Mouse (Mus musculus): Measurements from ENCODE around the gene Zfp91. TPM values are rescaled to one million over a fixed set of nuclear protein-coding genes. Genes with fewer than 3 reads are reported as not detected.

The Zfp91 gene
- polyA plus RNA-seq, 1 experiment from 2014 or later: 22.1 TPM

GRCm38 (mm10) chr19:12786803-12787395 lies 9.0 kb downstream of the Zfp91 start:
- Histone ChIP-seq H3K4me2 (replicated peaks) (no peak overlapping the region), H3K36me3 (no peaks in the 10 kb centered on the region), H3K27me3 (no peaks in the 10 kb centered on the region), H3K4me3 (no peak overlapping the region), H3K4me1 (peaks cover 7% of the 10 kb centered on the region), H3K9me3 (no peaks in the 10 kb centered on the region), H3K9ac (replicated peaks) (no peak overlapping the region), H3K27ac (replicated peaks) (no peak overlapping the region)
- no peak for ATAC-seq (ENCODE audit: low FRiP score, low read depth)
- 96% methylated on average over 2 of the region's 2 CpGs for WGBS

GRCm38 (mm10) chr19:12780437-12780836 lies 15.5 kb downstream of the Zfp91 start:
- H3K4me1 ChIP-seq: no peaks in the 10 kb centered on the region
- ATAC-seq (ENCODE audit: low FRiP score, low read depth): no peak
- H3K9me3 ChIP-seq: no peaks in the 10 kb centered on the region
- no peak overlapping the region for H3K4me2 ChIP-seq (replicated peaks)
- no peak overlapping the region for H3K9ac ChIP-seq (replicated peaks)
- no peak overlapping the region for H3K4me3 ChIP-seq
- H3K36me3 ChIP-seq: peaks cover 20% of the 10 kb centered on the region
- no peaks in the 10 kb centered on the region for H3K27me3 ChIP-seq
- no peak overlapping the region for H3K27ac ChIP-seq (replicated peaks)

GRCm38 (mm10) chr19:12770888-12771287 lies 25.0 kb downstream of the Zfp91 start:
- Histone ChIP-seq H3K9ac (replicated peaks) (no peak overlapping the region), H3K27me3 (no peaks in the 10 kb centered on the region), H3K36me3 (peaks cover 43% of the 10 kb centered on the region), H3K4me2 (replicated peaks) (no peak overlapping the region), H3K4me1 (peaks cover 3% of the 10 kb centered on the region; the same call in 1 of the 2 replicates), H3K9me3 (no peaks in the 10 kb centered on the region), H3K4me3 (no peak overlapping the region), H3K27ac (replicated peaks) (no peak overlapping the region)
- ATAC-seq (ENCODE audit: low FRiP score, low read depth): no peak
- 85% methylated on average over 5 of the region's 5 CpGs for WGBS

- Histone ChIP-seq H3K9me3 (no peaks in the 10 kb centered on the region), H3K9ac (replicated peaks) (no peak within 1 kb of the TSS), H3K4me2 (replicated peaks) (no peak within 1 kb of the TSS), H3K4me3 (no peak within 1 kb of the TSS), H3K4me1 (peaks cover 3% of the 10 kb centered on the region; the same call in 1 of the 2 replicates), H3K27ac (replicated peaks) (no peak within 1 kb of the TSS), H3K36me3 (peaks cover 56% of the 10 kb centered on the region), H3K27me3 (no peaks in the 10 kb centered on the region)
- no peak for ATAC-seq (ENCODE audit: low FRiP score, low read depth)
- WGBS: 60% methylated on average over 7 of the region's 7 CpGs
Measured at GRCm38 (mm10) chr19:12765308-12765707, 30.6 kb downstream of the Zfp91 start, which contains the start of gene Cntf. Cntf (minus strand) TSS chr19:12765632.

GRCm38 (mm10) chr19:12762212-12763130 lies 33.5 kb downstream of the Zfp91 start:
- WGBS: 62% methylated on average over 2 of the region's 2 CpGs
- Histone ChIP-seq H3K4me3 (no peak overlapping the region), H3K9me3 (no peaks in the 10 kb centered on the region), H3K9ac (replicated peaks) (no peak overlapping the region), H3K36me3 (peaks cover 30% of the 10 kb centered on the region), H3K27me3 (no peaks in the 10 kb centered on the region), H3K27ac (replicated peaks) (no peak overlapping the region), H3K4me2 (replicated peaks) (no peak overlapping the region), H3K4me1 (peaks cover 3% of the 10 kb centered on the region; the same call in 1 of the 2 replicates)
- ATAC-seq (ENCODE audit: low FRiP score, low read depth): peak; percentile 45; the same call in 1 of the 2 replicates

GRCm38 (mm10) chr19:12759656-12760055 lies 36.3 kb downstream of the Zfp91 start:
- ATAC-seq (ENCODE audit: low FRiP score, low read depth): no peak
- Histone ChIP-seq H3K9ac (replicated peaks) (no peak overlapping the region), H3K4me3 (no peak overlapping the region), H3K36me3 (peaks cover 23% of the 10 kb centered on the region), H3K27ac (replicated peaks) (no peak overlapping the region), H3K9me3 (no peaks in the 10 kb centered on the region), H3K27me3 (no peaks in the 10 kb centered on the region), H3K4me2 (replicated peaks) (no peak overlapping the region), H3K4me1 (no peaks in the 10 kb centered on the region)
- WGBS: 51% methylated on average over 2 of the region's 2 CpGs

- no peak for ATAC-seq (ENCODE audit: low FRiP score, low read depth)
- H3K36me3 ChIP-seq: peaks cover 18% of the 10 kb centered on the region
Measured at GRCm38 (mm10) chr19:12758936-12759478, 36.9 kb downstream of the Zfp91 start.

GRCm38 (mm10) chr19:12756286-12756685 lies 39.6 kb downstream of the Zfp91 start:
- no peaks in the 10 kb centered on the region for H3K9me3 ChIP-seq
- no peak overlapping the region for H3K4me2 ChIP-seq (replicated peaks)
- H3K36me3 ChIP-seq: no peaks in the 10 kb centered on the region
- ATAC-seq (ENCODE audit: low FRiP score, low read depth): no peak
- no peak overlapping the region for H3K9ac ChIP-seq (replicated peaks)
- H3K4me3 ChIP-seq: no peak overlapping the region
- WGBS: 88% methylated on average over 3 of the region's 3 CpGs
- H3K4me1 ChIP-seq: no peaks in the 10 kb centered on the region
- H3K27ac ChIP-seq (replicated peaks): no peak overlapping the region
- no peaks in the 10 kb centered on the region for H3K27me3 ChIP-seq

More at GRCm38 (mm10) chr19:12758936-12759478, 36.9 kb downstream of the Zfp91 start:
- 85% methylated on average over 1 of the region's 1 CpGs for WGBS
- H3K4me3 ChIP-seq: no peak overlapping the region
- H3K27ac ChIP-seq (replicated peaks): no peak overlapping the region
- no peaks in the 10 kb centered on the region for H3K4me1 ChIP-seq
- H3K4me2 ChIP-seq (replicated peaks): no peak overlapping the region
- no peak overlapping the region for H3K9ac ChIP-seq (replicated peaks)
- H3K9me3 ChIP-seq: no peaks in the 10 kb centered on the region
- H3K27me3 ChIP-seq: no peaks in the 10 kb centered on the region

- H3K4me1 ChIP-seq: no peaks in the 10 kb centered on the region
- no peaks in the 10 kb centered on the region for H3K27me3 ChIP-seq
- H3K9ac ChIP-seq (replicated peaks): no peak overlapping the region
- no peak overlapping the region for H3K4me3 ChIP-seq
- no peak overlapping the region for H3K27ac ChIP-seq (replicated peaks)
- no peak for ATAC-seq (ENCODE audit: low FRiP score, low read depth)
- no peak overlapping the region for H3K4me2 ChIP-seq (replicated peaks)
- 89% methylated on average over 2 of the region's 2 CpGs for WGBS
- H3K9me3 ChIP-seq: no peaks in the 10 kb centered on the region
- H3K36me3 ChIP-seq: no peaks in the 10 kb centered on the region
Measured at GRCm38 (mm10) chr19:12731950-12732349, 64.0 kb downstream of the Zfp91 start.

- Histone ChIP-seq H3K27me3 (no peaks in the 10 kb centered on the region), H3K4me3 (no peak overlapping the region), H3K9ac (replicated peaks) (no peak overlapping the region), H3K4me2 (replicated peaks) (no peak overlapping the region), H3K4me1 (no peaks in the 10 kb centered on the region), H3K9me3 (no peaks in the 10 kb centered on the region), H3K36me3 (no peaks in the 10 kb centered on the region), H3K27ac (replicated peaks) (no peak overlapping the region)
- no peak for ATAC-seq (ENCODE audit: low FRiP score, low read depth)
- WGBS: 62% methylated on average over 1 of the region's 1 CpGs
Measured at GRCm38 (mm10) chr19:12731036-12731435, 64.9 kb downstream of the Zfp91 start.

- Histone ChIP-seq H3K27ac (replicated peaks) (no peak overlapping the region), H3K4me3 (no peak overlapping the region), H3K4me1 (no peaks in the 10 kb centered on the region), H3K27me3 (no peaks in the 10 kb centered on the region), H3K36me3 (no peaks in the 10 kb centered on the region), H3K4me2 (replicated peaks) (no peak overlapping the region), H3K9ac (replicated peaks) (no peak overlapping the region), H3K9me3 (no peaks in the 10 kb centered on the region)
- ATAC-seq (ENCODE audit: low FRiP score, low read depth): no peak
- WGBS: 95% methylated on average over 1 of the region's 1 CpGs
Measured at GRCm38 (mm10) chr19:12725851-12726250, 70.1 kb downstream of the Zfp91 start.

- no peak overlapping the region for H3K4me3 ChIP-seq
- no peaks in the 10 kb centered on the region for H3K27me3 ChIP-seq
- no peaks in the 10 kb centered on the region for H3K9me3 ChIP-seq
- WGBS: 55% methylated on average over 2 of the region's 3 CpGs
- H3K4me2 ChIP-seq (replicated peaks): no peak overlapping the region
- ATAC-seq (ENCODE audit: low FRiP score, low read depth): no peak
- H3K27ac ChIP-seq (replicated peaks): no peak overlapping the region
- no peak overlapping the region for H3K9ac ChIP-seq (replicated peaks)
- no peaks in the 10 kb centered on the region for H3K36me3 ChIP-seq
- H3K4me1 ChIP-seq: no peaks in the 10 kb centered on the region
Measured at GRCm38 (mm10) chr19:12722308-12722707, 73.6 kb downstream of the Zfp91 start.
